Mouse (Mus musculus): ENCODE data around the gene Usp51. TPM values are rescaled to one million over a fixed set of nuclear protein-coding genes. Genes with fewer than 3 reads are reported as not detected.
A peak's percentile ranks its signal among the peaks of the same experiment; 100 is the strongest.
"Not testable (repeated sequence)": the region's sequence is repeated elsewhere in the genome, so short reads cannot be mapped to it uniquely, and the experiment has no call there.

The Usp51 gene
- polyA plus RNA-seq (2015; fragmentation: Nextera tagmentation; extraction: Ambion mirVana): 0.41 and 0.42 TPM in 2 replicates

GRCm38 (mm10) chrX:153006387-153006841, at the start of gene Usp51:
TSS of gene Usp51 (plus strand) at chrX:153006469.
- H3K36me3 ChIP-seq (ENCODE audit: control insufficient read depth, insufficient read depth): no peaks in the 10 kb centered on the region
- H3K9ac ChIP-seq (ENCODE audit: low read length): peak within 1 kb of the TSS; percentile 71
- 12% methylated on average over 23 of the region's 23 CpGs for WGBS
- no peaks in the 10 kb centered on the region for H3K4me1 ChIP-seq (ENCODE audit: control insufficient read depth, insufficient read depth, low read length)
- H3K27ac ChIP-seq (ENCODE audit: low read length): peak within 1 kb of the TSS; percentile 42; the same call in 1 of the 2 replicates
- no peaks in the 10 kb centered on the region for H3K9me3 ChIP-seq (replicated peaks; ENCODE audit: control insufficient read depth, low read length)
- H3K4me3 ChIP-seq (ENCODE audit: low read length): peak within 1 kb of the TSS; percentile 68
- H3K4me2 ChIP-seq (ENCODE audit: low read depth, low read length): peak within 1 kb of the TSS; percentile 77
- ATAC-seq (replicated peaks; ENCODE audit: extremely low read depth, insufficient read depth, low FRiP score): no peak
- H3K27me3 ChIP-seq (ENCODE audit: control insufficient read depth, insufficient read depth, low read length): no peaks in the 10 kb centered on the region; the same call in 1 of the 2 replicates

- 0 out of 2 replicates have a peak, but pooled peaks cover 2% of the 10 kb centered on the region for H3K4me1 ChIP-seq (ENCODE audit: control insufficient read depth, insufficient read depth, low read length)
- no peak for ATAC-seq (replicated peaks; ENCODE audit: extremely low read depth, insufficient read depth, low FRiP score)
- WGBS: 58% methylated on average over 6 of the region's 6 CpGs
Observed at GRCm38 (mm10) chrX:152969606-152970005, 36.7 kb upstream of the Usp51 start.

GRCm38 (mm10) chrX:152973476-152974203, 32.6 kb upstream of the Usp51 start:
- not testable (repeated sequence) for H3K27ac ChIP-seq (ENCODE audit: low read length); H3K4me3 ChIP-seq (ENCODE audit: low read length); ATAC-seq (replicated peaks; ENCODE audit: extremely low read depth, insufficient read depth, low FRiP score); H3K9ac ChIP-seq (ENCODE audit: low read length); H3K9me3 ChIP-seq (replicated peaks; ENCODE audit: control insufficient read depth, low read length); H3K36me3 ChIP-seq (ENCODE audit: control insufficient read depth, insufficient read depth); H3K4me1 ChIP-seq (ENCODE audit: control insufficient read depth, insufficient read depth, low read length); H3K27me3 ChIP-seq (ENCODE audit: control insufficient read depth, insufficient read depth, low read length)
- WGBS: 44% methylated on average over 3 of the region's 19 CpGs
- H3K4me2 ChIP-seq (ENCODE audit: low read depth, low read length): peak overlapping the region; percentile 29

More at GRCm38 (mm10) chrX:152969606-152970005, 36.7 kb upstream of the Usp51 start:
- no peaks in the 10 kb centered on the region for H3K27me3 ChIP-seq (ENCODE audit: control insufficient read depth, insufficient read depth, low read length)
- no peaks in the 10 kb centered on the region for H3K9me3 ChIP-seq (replicated peaks; ENCODE audit: control insufficient read depth, low read length)
- H3K36me3 ChIP-seq (ENCODE audit: control insufficient read depth, insufficient read depth): no peaks in the 10 kb centered on the region
- no peak overlapping the region for H3K9ac ChIP-seq (ENCODE audit: low read length)
- no peak overlapping the region for H3K27ac ChIP-seq (ENCODE audit: low read length)
- no peak overlapping the region for H3K4me2 ChIP-seq (ENCODE audit: low read depth, low read length)
- no peak overlapping the region for H3K4me3 ChIP-seq (ENCODE audit: low read length)

GRCm38 (mm10) chrX:152974204-152974661, 32.0 kb upstream of the Usp51 start:
- Histone ChIP-seq H3K27ac (ENCODE audit: low read length) (no peak overlapping the region), H3K9ac (ENCODE audit: low read length) (no peak overlapping the region), H3K36me3 (ENCODE audit: control insufficient read depth, insufficient read depth) (no peaks in the 10 kb centered on the region), H3K4me1 (ENCODE audit: control insufficient read depth, insufficient read depth, low read length) (0 out of 2 replicates have a peak, but pooled peaks cover 2% of the 10 kb centered on the region), H3K27me3 (ENCODE audit: control insufficient read depth, insufficient read depth, low read length) (no peaks in the 10 kb centered on the region), H3K4me2 (ENCODE audit: low read depth, low read length) (peak overlapping the region; percentile 29), H3K9me3 (replicated peaks; ENCODE audit: control insufficient read depth, low read length) (no peaks in the 10 kb centered on the region), H3K4me3 (ENCODE audit: low read length) (no peak overlapping the region)
- 20% methylated on average over 6 of the region's 10 CpGs for WGBS
- ATAC-seq (replicated peaks; ENCODE audit: extremely low read depth, insufficient read depth, low FRiP score): peak; percentile 32; the same call in 1 of the 2 replicates

GRCm38 (mm10) chrX:152976538-152976937, 29.7 kb upstream of the Usp51 start:
- no peaks in the 10 kb centered on the region for H3K9me3 ChIP-seq (replicated peaks; ENCODE audit: control insufficient read depth, low read length)
- H3K27ac ChIP-seq (ENCODE audit: low read length): no peak overlapping the region
- H3K9ac ChIP-seq (ENCODE audit: low read length): no peak overlapping the region
- no peaks in the 10 kb centered on the region for H3K27me3 ChIP-seq (ENCODE audit: control insufficient read depth, insufficient read depth, low read length)
- 0 out of 2 replicates have a peak, but pooled peaks cover 2% of the 10 kb centered on the region for H3K4me1 ChIP-seq (ENCODE audit: control insufficient read depth, insufficient read depth, low read length)
- 86% methylated on average over 6 of the region's 6 CpGs for WGBS
- no peak overlapping the region for H3K4me2 ChIP-seq (ENCODE audit: low read depth, low read length)
- no peak for ATAC-seq (replicated peaks; ENCODE audit: extremely low read depth, insufficient read depth, low FRiP score)
- no peaks in the 10 kb centered on the region for H3K36me3 ChIP-seq (ENCODE audit: control insufficient read depth, insufficient read depth)
- no peak overlapping the region for H3K4me3 ChIP-seq (ENCODE audit: low read length)

GRCm38 (mm10) chrX:152985009-152985408, 21.3 kb upstream of the Usp51 start:
- no peaks in the 10 kb centered on the region for H3K9me3 ChIP-seq (replicated peaks; ENCODE audit: control insufficient read depth, low read length)
- no peak for ATAC-seq (replicated peaks; ENCODE audit: extremely low read depth, insufficient read depth, low FRiP score)
- no peak overlapping the region for H3K27ac ChIP-seq (ENCODE audit: low read length)
- H3K4me2 ChIP-seq (ENCODE audit: low read depth, low read length): no peak overlapping the region
- no peaks in the 10 kb centered on the region for H3K27me3 ChIP-seq (ENCODE audit: control insufficient read depth, insufficient read depth, low read length)
- no peak overlapping the region for H3K4me3 ChIP-seq (ENCODE audit: low read length)
- H3K4me1 ChIP-seq (ENCODE audit: control insufficient read depth, insufficient read depth, low read length): no peaks in the 10 kb centered on the region
- H3K36me3 ChIP-seq (ENCODE audit: control insufficient read depth, insufficient read depth): no peaks in the 10 kb centered on the region
- WGBS: 59% methylated on average over 2 of the region's 2 CpGs
- H3K9ac ChIP-seq (ENCODE audit: low read length): no peak overlapping the region

- H3K27ac ChIP-seq (ENCODE audit: low read length); H3K36me3 ChIP-seq (ENCODE audit: control insufficient read depth, insufficient read depth); H3K4me3 ChIP-seq (ENCODE audit: low read length); ATAC-seq (replicated peaks; ENCODE audit: extremely low read depth, insufficient read depth, low FRiP score); H3K9me3 ChIP-seq (replicated peaks; ENCODE audit: control insufficient read depth, low read length); H3K4me2 ChIP-seq (ENCODE audit: low read depth, low read length); H3K9ac ChIP-seq (ENCODE audit: low read length); H3K27me3 ChIP-seq (ENCODE audit: control insufficient read depth, insufficient read depth, low read length); H3K4me1 ChIP-seq (ENCODE audit: control insufficient read depth, insufficient read depth, low read length): not testable (repeated sequence)
Observed at GRCm38 (mm10) chrX:152989852-152990251, 16.4 kb upstream of the Usp51 start.

GRCm38 (mm10) chrX:152996105-152996504, 10.2 kb upstream of the Usp51 start:
- H3K9ac ChIP-seq (ENCODE audit: low read length); H3K36me3 ChIP-seq (ENCODE audit: control insufficient read depth, insufficient read depth); ATAC-seq (replicated peaks; ENCODE audit: extremely low read depth, insufficient read depth, low FRiP score); H3K27me3 ChIP-seq (ENCODE audit: control insufficient read depth, insufficient read depth, low read length); H3K4me2 ChIP-seq (ENCODE audit: low read depth, low read length); H3K27ac ChIP-seq (ENCODE audit: low read length); H3K4me3 ChIP-seq (ENCODE audit: low read length); H3K9me3 ChIP-seq (replicated peaks; ENCODE audit: control insufficient read depth, low read length); H3K4me1 ChIP-seq (ENCODE audit: control insufficient read depth, insufficient read depth, low read length): not testable (repeated sequence)
- WGBS: no CpG with 5 or more reads among the region's 3 CpGs

- no peaks in the 10 kb centered on the region for H3K9me3 ChIP-seq (replicated peaks; ENCODE audit: control insufficient read depth, low read length)
- H3K4me3 ChIP-seq (ENCODE audit: low read length): peak overlapping the region; percentile 68
- ATAC-seq (replicated peaks; ENCODE audit: extremely low read depth, insufficient read depth, low FRiP score): peak; percentile 89
- no peaks in the 10 kb centered on the region; the same call in 1 of the 2 replicates for H3K27me3 ChIP-seq (ENCODE audit: control insufficient read depth, insufficient read depth, low read length)
- peak overlapping the region; percentile 42; the same call in 1 of the 2 replicates for H3K27ac ChIP-seq (ENCODE audit: low read length)
- H3K9ac ChIP-seq (ENCODE audit: low read length): peak overlapping the region; percentile 71
- 10% methylated on average over 47 of the region's 58 CpGs for WGBS
- peak overlapping the region; percentile 77 for H3K4me2 ChIP-seq (ENCODE audit: low read depth, low read length)
- no peaks in the 10 kb centered on the region for H3K36me3 ChIP-seq (ENCODE audit: control insufficient read depth, insufficient read depth)
- H3K4me1 ChIP-seq (ENCODE audit: control insufficient read depth, insufficient read depth, low read length): no peaks in the 10 kb centered on the region
Observed at GRCm38 (mm10) chrX:153007021-153007684, 884 bp downstream of the Usp51 start.

All from heart, embryonic 16.5 days (tissue).